Mouse (Mus musculus) left cerebral cortex, adult 11 months (tissue): ENCODE results near the gene Pard3b.

Experiments used
- DNase-seq: peaks from one replicate; pipeline ENCODE4 v3.0.0; 2022; ENCODE audit warnings: low spot score

Gene Pard3b

GRCm38 (mm10) chr1:61925541-61925940 is 286.9 kb downstream of the Pard3b start:
- DNase-seq: no peak

- no peak for DNase-seq
These were observed 289.6 kb downstream of the Pard3b start for GRCm38 (mm10) chr1:61928131-61928761.

- no peak for DNase-seq
These were observed 294.9 kb downstream of the Pard3b start for GRCm38 (mm10) chr1:61933574-61933973.

- DNase-seq: no peak
These were observed 296.1 kb downstream of the Pard3b start for GRCm38 (mm10) chr1:61934760-61935159.

GRCm38 (mm10) chr1:61939882-61940281 is 301.3 kb downstream of the Pard3b start:
- DNase-seq: no peak

GRCm38 (mm10) chr1:61961533-61961932 is 322.9 kb downstream of the Pard3b start:
- no peak for DNase-seq

GRCm38 (mm10) chr1:61962571-61962970 is 323.9 kb downstream of the Pard3b start:
- no peak for DNase-seq

GRCm38 (mm10) chr1:61967124-61967523 is 328.5 kb downstream of the Pard3b start:
- DNase-seq: no peak

- no peak for DNase-seq
These were observed 329.2 kb downstream of the Pard3b start for GRCm38 (mm10) chr1:61967807-61968206.

- DNase-seq: no peak
These were observed 359.1 kb downstream of the Pard3b start for GRCm38 (mm10) chr1:61997711-61998110.

GRCm38 (mm10) chr1:62008811-62009210 is 370.2 kb downstream of the Pard3b start:
- DNase-seq: no peak

GRCm38 (mm10) chr1:62011712-62012111 is 373.1 kb downstream of the Pard3b start:
- no peak for DNase-seq

- no peak for DNase-seq
These were observed 378.1 kb downstream of the Pard3b start for GRCm38 (mm10) chr1:62016536-62017300.

- DNase-seq: no peak
These were observed 379.7 kb downstream of the Pard3b start for GRCm38 (mm10) chr1:62018276-62018675.

- DNase-seq: no peak
These were observed 381.1 kb downstream of the Pard3b start for GRCm38 (mm10) chr1:62019743-62020142.

GRCm38 (mm10) chr1:62041718-62042117 is 403.1 kb downstream of the Pard3b start:
- DNase-seq: no peak

- DNase-seq: no peak
These were observed 410.0 kb downstream of the Pard3b start for GRCm38 (mm10) chr1:62048592-62048991.

GRCm38 (mm10) chr1:62051186-62051825 is 412.7 kb downstream of the Pard3b start:
- no peak for DNase-seq

GRCm38 (mm10) chr1:62053167-62053638 is 414.6 kb downstream of the Pard3b start:
- no peak for DNase-seq

- no peak for DNase-seq
These were observed 416.7 kb downstream of the Pard3b start for GRCm38 (mm10) chr1:62055280-62055679.

GRCm38 (mm10) chr1:62070617-62071016 is 432.0 kb downstream of the Pard3b start:
- no peak for DNase-seq

- DNase-seq: no peak
These were observed 432.5 kb downstream of the Pard3b start for GRCm38 (mm10) chr1:62071139-62071538.

- DNase-seq: no peak
These were observed 437.5 kb downstream of the Pard3b start for GRCm38 (mm10) chr1:62076171-62076570.
